Mouse (Mus musculus) lung, postnatal 0 days (tissue): Measurements from ENCODE around the gene Tmem150a. TPM values are rescaled to one million over a fixed set of nuclear protein-coding genes. Genes with fewer than 3 reads are reported as not detected.

ENCODE experiments used
- ATAC-seq: fragments of 200-750 bp; cut with Nextera tagmentation; 2 replicates; pipeline ENCODE4 v1.8.0; 2017; ENCODE audit warnings: moderate library complexity
- DNase-seq: peaks from one replicate; pipeline ENCODE4 v3.0.0-alpha.2; 2016; ENCODE audit warnings: low spot score
- H3K27ac ChIP-seq: fragments of 300-500 bp; sonication (generic); 2 replicates; pipeline ENCODE4 v1.5.1; 2014; ENCODE audit warnings: antibody characterized with exemption, mild to moderate bottlenecking, low read length, mixed read lengths
- H3K27me3 ChIP-seq: fragments of 300-500 bp; sonication (generic); replicated peaks from 2 replicates; pipeline ENCODE4 v1.6.1; 2014; ENCODE audit warnings: low read length, mixed read lengths; ENCODE audit not compliant: insufficient read depth
- H3K36me3 ChIP-seq: fragments of 300-500 bp; sonication (generic); 2 replicates; pipeline ENCODE4 v1.6.1; 2014; ENCODE audit warnings: low read length, mixed read lengths; ENCODE audit not compliant: insufficient read depth
- H3K4me1 ChIP-seq: fragments of 300-500 bp; sonication (generic); 2 replicates; pipeline ENCODE4 v1.6.1; 2014; ENCODE audit warnings: antibody characterized with exemption, low read depth, low read length, mixed read lengths; ENCODE audit not compliant: insufficient read depth
- H3K4me2 ChIP-seq: fragments of 300-500 bp; sonication (generic); replicated peaks from 2 replicates; pipeline ENCODE4 v1.6.1; 2014; ENCODE audit warnings: low read depth, mild to moderate bottlenecking, low read length, moderate library complexity, mixed read lengths
- H3K4me3 ChIP-seq: fragments of 300-500 bp; sonication (generic); 2 replicates; pipeline ENCODE4 v1.5.1; 2014; ENCODE audit warnings: low read depth, low read length
- H3K9ac ChIP-seq: fragments of 300-500 bp; sonication (generic); replicated peaks from 2 replicates; pipeline ENCODE4 v1.6.1; 2014; ENCODE audit warnings: low read depth, mild to moderate bottlenecking
- H3K9me3 ChIP-seq: fragments of 300-500 bp; sonication (generic); 2 replicates; pipeline ENCODE4 v1.6.1; 2016; ENCODE audit warnings: low read length, mixed read lengths
- CTCF ChIP-seq: IDR thresholded peaks from 2 replicates; pipeline ENCODE4 v1.5.1; 2016; ENCODE audit warnings: antibody characterized with exemption, mild to moderate bottlenecking
- EP300 ChIP-seq: IDR thresholded peaks from 2 replicates; pipeline ENCODE4 v1.6.1; 2016; ENCODE audit warnings: antibody characterized with exemption, mild to moderate bottlenecking, control low read depth
- WGBS: fragments of 180-500 bp; shearing (Covaris S2); extraction: QIAGEN DNeasy Blood & Tissue Kit; methylation state at CpG from one replicate; pipeline ENCODE4 v1.1.7; 2014; 5-methylcytosine and 5-hydroxymethylcytosine counted together
- polyA plus RNA-seq: library from polyadenylated mRNA; unstranded; fragments of >200 nt; fragmentation: Nextera tagmentation; extraction: Ambion mirVana; gene quantifications from 2 replicates; pipeline ENCODE4 v1.2.1, GENCODE M21; 2015

Gene Tmem150a
- polyA plus RNA-seq, 1 experiment from 2014 or later: 17.6 TPM

DNA sequence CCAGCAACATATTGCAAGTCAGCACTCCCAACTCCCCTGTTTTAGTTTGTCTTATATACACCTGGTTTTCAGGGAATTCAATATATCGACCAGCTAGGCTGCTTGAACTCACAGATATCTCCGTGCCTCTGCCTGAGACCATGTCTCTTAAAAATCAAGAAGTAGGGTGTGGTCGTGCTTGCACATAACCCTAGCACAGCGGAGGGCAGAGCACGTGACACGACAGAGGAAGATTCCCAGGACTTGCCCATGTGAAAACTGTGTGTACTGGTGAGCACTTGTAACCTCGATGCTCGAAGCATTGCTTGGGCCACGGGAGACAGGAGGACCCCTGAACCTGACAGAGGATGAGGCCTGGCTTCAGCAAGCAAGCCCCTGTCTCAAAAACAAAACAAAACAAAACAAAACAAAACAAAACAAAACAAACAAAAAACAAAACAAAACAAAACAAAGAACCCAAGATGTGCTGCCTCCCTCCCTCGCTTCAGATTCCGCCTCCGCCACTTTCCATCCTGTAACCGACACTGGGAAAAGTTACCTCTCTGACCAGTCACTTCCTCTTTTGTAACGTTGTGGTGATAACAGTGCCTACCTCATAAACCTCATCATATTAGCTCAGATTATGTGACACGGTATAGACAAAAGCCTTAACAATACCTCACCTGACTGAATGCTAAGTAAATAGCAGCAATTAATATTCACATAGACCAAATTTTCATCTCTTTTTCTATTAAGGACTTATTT is 19.7 kb downstream of the Tmem150a start:
- TF ChIP-seq EP300: no peak
- no peak for TF ChIP-seq CTCF
- DNase-seq (no peak), ATAC-seq (no peak)
- Histone ChIP-seq H3K27me3 (no peaks in the 10 kb centered on the region), H3K9ac (no peak overlapping the region), H3K27ac (0 out of 2 replicates have a peak overlapping the region, but pooled peaks have one; percentile 20), H3K4me1 (peaks cover 16% of the 10 kb centered on the region; the same call in 1 of the 2 replicates), H3K9me3 (no peaks in the 10 kb centered on the region), H3K4me3 (no peak overlapping the region), H3K4me2 (no peak overlapping the region), H3K36me3 (no peaks in the 10 kb centered on the region)
- 56% methylated on average over 15 of the region's 15 CpGs for WGBS

DNA sequence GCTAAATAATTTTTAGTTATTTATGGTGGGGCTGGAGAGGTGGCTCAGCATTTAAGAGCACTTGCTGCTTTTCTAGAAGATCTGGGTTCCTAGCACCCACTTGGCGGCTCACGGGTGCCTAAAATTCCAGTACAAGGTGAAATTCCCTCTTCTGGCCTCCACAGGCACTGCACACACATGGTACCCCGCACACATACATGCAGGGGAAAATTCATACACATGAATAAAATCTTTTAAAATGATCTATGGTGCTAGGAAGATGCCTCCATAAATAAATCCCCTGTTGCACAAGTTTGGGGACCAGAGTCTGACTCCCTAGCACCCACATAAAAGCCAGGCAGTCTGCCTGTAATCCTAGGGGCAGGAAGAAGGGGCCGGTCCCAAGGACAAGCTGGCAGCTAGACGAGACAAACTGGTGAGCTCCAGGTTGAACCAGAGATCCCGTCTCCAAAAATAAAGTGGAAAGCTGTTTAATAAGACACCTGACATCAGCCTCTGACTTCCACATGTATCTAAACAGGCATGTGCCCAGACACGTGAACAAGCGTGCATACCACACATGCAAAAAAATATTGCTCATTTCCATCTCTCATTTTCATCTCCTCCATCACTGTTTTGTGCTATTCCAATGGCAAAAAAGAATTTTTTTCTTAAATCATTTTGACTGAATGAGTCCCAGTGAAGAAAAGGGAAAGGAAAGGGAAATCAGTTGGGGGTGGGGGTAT is 23.4 kb downstream of the Tmem150a start:
- no peaks in the 10 kb centered on the region for H3K9me3 ChIP-seq
- peaks cover 4% of the 10 kb centered on the region; the same call in 1 of the 2 replicates for H3K4me1 ChIP-seq
- ATAC-seq (no peak), DNase-seq (no peak)
- no peak overlapping the region for H3K9ac ChIP-seq
- peak overlapping the region; percentile 91 for H3K27ac ChIP-seq
- 87% methylated on average over 8 of the region's 8 CpGs for WGBS
- H3K36me3 ChIP-seq: no peaks in the 10 kb centered on the region
- no peak overlapping the region for H3K4me3 ChIP-seq
- no peak; the same call in 1 of the 2 replicates for TF ChIP-seq CTCF
- no peak for TF ChIP-seq EP300
- no peaks in the 10 kb centered on the region for H3K27me3 ChIP-seq
- peak overlapping the region; percentile 72; the same call in 1 of the 2 replicates for H3K4me2 ChIP-seq

DNA sequence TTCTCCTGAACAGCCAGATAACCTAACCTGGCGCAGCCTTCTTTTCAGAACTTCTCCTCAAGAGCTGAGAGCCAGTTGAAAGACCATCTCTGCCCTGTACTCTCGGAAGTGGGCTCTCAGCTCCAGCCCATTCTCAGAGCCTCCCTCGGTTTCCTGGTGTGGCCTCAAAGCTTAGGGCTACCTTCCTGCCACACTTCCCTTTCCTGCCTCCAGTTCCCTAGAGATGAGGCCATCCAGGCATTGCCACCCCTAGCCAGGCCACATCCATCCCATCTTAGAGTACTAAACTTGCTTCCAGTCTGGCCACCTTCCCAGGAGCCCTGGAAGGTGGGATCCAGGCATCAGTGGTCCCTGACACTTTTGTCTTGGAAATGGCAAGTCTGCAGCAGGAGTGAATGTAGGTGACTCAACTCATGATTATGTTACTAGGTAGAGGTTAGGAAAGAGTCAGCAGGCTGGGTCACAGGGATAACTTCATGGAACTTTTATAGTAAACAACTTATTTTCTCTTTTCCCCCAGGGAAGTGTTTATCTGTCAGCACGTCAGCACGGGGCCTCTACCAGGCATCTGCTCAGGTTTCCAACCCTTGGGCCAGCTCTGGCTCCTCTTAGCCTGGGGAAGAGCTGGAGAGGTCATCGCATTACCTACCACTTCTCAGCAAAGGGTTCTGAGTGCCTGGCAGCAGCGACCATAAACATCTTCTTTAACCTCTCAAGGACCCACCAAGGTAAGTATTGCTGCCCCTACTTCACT is 24.3 kb downstream of the Tmem150a start:
- peak overlapping the region; percentile 91 for H3K27ac ChIP-seq
- ATAC-seq (peak; percentile 16), DNase-seq (no peak)
- TF ChIP-seq EP300 (no peak), CTCF (no peak)
- no peaks in the 10 kb centered on the region for H3K36me3 ChIP-seq
- H3K4me2 ChIP-seq: peak overlapping the region; percentile 72
- peak overlapping the region; percentile 64 for H3K9ac ChIP-seq
- H3K27me3 ChIP-seq: no peaks in the 10 kb centered on the region
- no peaks in the 10 kb centered on the region for H3K9me3 ChIP-seq
- 0 out of 2 replicates have a peak, but pooled peaks cover 4% of the 10 kb centered on the region for H3K4me1 ChIP-seq
- H3K4me3 ChIP-seq: peak overlapping the region; percentile 64
- WGBS: 23% methylated on average over 7 of the region's 7 CpGs

DNA sequence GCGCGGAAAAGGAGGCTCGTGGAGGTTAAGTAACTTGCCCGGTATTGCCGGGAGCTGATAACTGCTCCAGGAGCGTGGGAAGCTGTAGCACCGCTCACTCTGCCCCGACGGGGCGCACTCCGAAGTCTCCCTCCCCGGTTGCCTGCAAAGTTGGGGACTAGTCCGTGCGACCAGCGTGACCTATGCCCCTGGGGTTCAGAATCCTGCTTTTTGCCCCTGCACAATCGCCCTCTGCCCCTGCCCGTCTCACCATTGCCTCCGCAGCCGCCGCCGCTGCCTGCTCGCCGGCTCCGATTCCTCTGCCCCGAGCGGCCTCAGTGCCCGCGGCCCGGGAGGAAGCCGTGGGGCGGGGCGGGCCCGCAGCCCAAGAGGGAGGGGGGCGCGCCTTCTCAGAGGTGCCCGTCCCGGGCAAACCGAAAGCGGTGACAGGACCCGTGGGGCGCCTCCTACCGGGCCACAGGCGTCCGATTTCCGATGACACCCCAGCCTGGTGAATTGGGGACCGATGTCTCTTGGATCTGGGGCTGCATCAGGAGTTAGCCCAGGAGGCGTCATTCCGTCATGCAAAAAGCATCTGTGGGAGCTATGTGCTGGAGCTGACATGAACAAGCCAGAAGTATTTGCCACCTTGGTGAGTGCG is 25.0 kb downstream of the Tmem150a start, which contains the start of gene Vamp5:
TSS of gene Vamp5 (minus strand) at position 338 of the 640 bp plus-strand sequence.
- under 1% methylated on average over 48 of the region's 49 CpGs for WGBS
- peak within 1 kb of the TSS; percentile 72 for H3K4me2 ChIP-seq
- peak; percentile 94 for ATAC-seq
- H3K9me3 ChIP-seq: no peaks in the 10 kb centered on the region
- H3K27me3 ChIP-seq: no peaks in the 10 kb centered on the region
- peak; percentile 64 for TF ChIP-seq CTCF
- TF ChIP-seq EP300: peak; percentile 26; the same call in 1 of the 2 replicates
- peak; percentile 94 for DNase-seq
- H3K27ac ChIP-seq: peak within 1 kb of the TSS; percentile 91
- H3K4me3 ChIP-seq: peak within 1 kb of the TSS; percentile 64
- peaks cover 7% of the 10 kb centered on the region; the same call in 1 of the 2 replicates for H3K36me3 ChIP-seq
- no peaks in the 10 kb centered on the region for H3K4me1 ChIP-seq
- H3K9ac ChIP-seq: peak within 1 kb of the TSS; percentile 64

DNA sequence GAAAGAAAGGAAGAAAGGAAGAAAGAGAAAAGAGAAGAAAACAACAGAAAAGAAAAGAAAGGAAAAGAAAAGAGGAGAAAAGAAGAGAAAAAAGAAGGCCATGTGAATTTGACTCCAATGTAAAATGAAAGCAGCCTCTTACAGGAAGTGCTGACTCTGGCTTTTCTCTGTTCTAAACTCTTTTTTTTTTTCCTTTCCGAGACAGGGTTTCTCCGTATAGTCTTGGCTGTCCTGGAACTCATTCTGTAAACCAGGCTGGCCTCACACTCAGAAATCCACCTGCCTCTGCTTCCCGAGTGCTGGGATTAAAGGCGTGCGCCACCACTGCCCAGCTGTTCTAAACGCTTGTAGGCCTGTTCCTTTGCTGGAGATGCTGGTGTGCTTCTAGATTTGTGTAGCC is 27.2 kb downstream of the Tmem150a start:
- no peak overlapping the region for H3K9ac ChIP-seq
- no peaks in the 10 kb centered on the region for H3K4me1 ChIP-seq
- no peak for DNase-seq
- no peak overlapping the region for H3K4me3 ChIP-seq
- no peaks in the 10 kb centered on the region for H3K27me3 ChIP-seq
- ATAC-seq: no peak
- no peaks in the 10 kb centered on the region for H3K9me3 ChIP-seq
- no peak overlapping the region for H3K4me2 ChIP-seq
- peaks cover 9% of the 10 kb centered on the region; the same call in 1 of the 2 replicates for H3K36me3 ChIP-seq
- TF ChIP-seq EP300: no peak
- no peak for TF ChIP-seq CTCF
- no peak overlapping the region for H3K27ac ChIP-seq
- WGBS: 67% methylated on average over 6 of the region's 6 CpGs
